Mouse (Mus musculus) adrenal gland, postnatal 4 days (tissue): Measurements from ENCODE around the gene Ddx47. TPM values are rescaled to one million over a fixed set of nuclear protein-coding genes. Genes with fewer than 3 reads are reported as not detected.

Experiments used
- DNase-seq, 2 experiments: peaks; one replicate each; pipeline ENCODE4 v3.0.0; 2021 to 2022; ENCODE audit warnings: low spot score in 2 of 2, mixed read lengths in 2 of 2
- total RNA-seq, 2 experiments: library from RNA; stranded (reverse); gene quantifications; 2 replicates each; pipeline ENCODE4 v1.2.3; 2021

Ddx47 gene
- total RNA-seq, 2 experiments from 2014 or later = 74.1 to 84.0 TPM

- DNase-seq = no peak
Observed at GRCm38 (mm10) chr6:135001991-135002390, 9.4 kb upstream of the Ddx47 start.

- DNase-seq = no peak
Observed at GRCm38 (mm10) chr6:135006372-135006771, 5.0 kb upstream of the Ddx47 start.

- no peak for DNase-seq
Observed at GRCm38 (mm10) chr6:135011734-135012116, 313 bp downstream of the Ddx47 start.

GRCm38 (mm10) chr6:135017211-135017610, 5.8 kb downstream of the Ddx47 start:
- DNase-seq = no peak

GRCm38 (mm10) chr6:135019564-135019963, 8.2 kb downstream of the Ddx47 start:
- DNase-seq = no peak

GRCm38 (mm10) chr6:135021633-135022032, 10.2 kb downstream of the Ddx47 start:
- no peak for DNase-seq

- no peak for DNase-seq
Observed at GRCm38 (mm10) chr6:135023379-135023778, 12.0 kb downstream of the Ddx47 start.

- no peak for DNase-seq
Observed at GRCm38 (mm10) chr6:135024781-135025420, 13.5 kb downstream of the Ddx47 start.

GRCm38 (mm10) chr6:135026232-135026631, 14.8 kb downstream of the Ddx47 start:
- DNase-seq = no peak

GRCm38 (mm10) chr6:135026755-135027154, 15.3 kb downstream of the Ddx47 start:
- DNase-seq = no peak

- no peak for DNase-seq
Observed at GRCm38 (mm10) chr6:135029246-135029645, 17.8 kb downstream of the Ddx47 start.

- no peak for DNase-seq
Observed at GRCm38 (mm10) chr6:135038674-135039073, 27.3 kb downstream of the Ddx47 start.

GRCm38 (mm10) chr6:135040275-135040871, 29.0 kb downstream of the Ddx47 start:
- no peak for DNase-seq

- no peak for DNase-seq
Observed at GRCm38 (mm10) chr6:135041930-135042329, 30.5 kb downstream of the Ddx47 start.

GRCm38 (mm10) chr6:135047276-135047675, 35.9 kb downstream of the Ddx47 start:
- DNase-seq = no peak

GRCm38 (mm10) chr6:135048509-135048908, 37.1 kb downstream of the Ddx47 start:
- DNase-seq = no peak

- DNase-seq = no peak
Observed at GRCm38 (mm10) chr6:135048956-135049355, 37.5 kb downstream of the Ddx47 start.

GRCm38 (mm10) chr6:135053789-135054188, 42.4 kb downstream of the Ddx47 start:
- no peak for DNase-seq

GRCm38 (mm10) chr6:135055882-135056281, 44.5 kb downstream of the Ddx47 start:
- DNase-seq = no peak

- no peak for DNase-seq
Observed at GRCm38 (mm10) chr6:135060728-135061127, 49.3 kb downstream of the Ddx47 start.

GRCm38 (mm10) chr6:135064621-135065020, 53.2 kb downstream of the Ddx47 start:
- no peak for DNase-seq

- DNase-seq = peak; percentile 10 to 14
Observed at GRCm38 (mm10) chr6:135065236-135065957, 54.0 kb downstream of the Ddx47 start, which contains the start of gene Gprc5a. TSS of gene Gprc5a (plus strand) at chr6:135065651.
